Mouse (Mus musculus): ENCODE data around the gene Pitx1. TPM values are rescaled to one million over a fixed set of nuclear protein-coding genes. Genes with fewer than 3 reads are reported as not detected.

Gene Pitx1
- total and polyA plus RNA-seq, 2 experiments from 2014 or later = 0.63 TPM; not detected in 1

DNA sequence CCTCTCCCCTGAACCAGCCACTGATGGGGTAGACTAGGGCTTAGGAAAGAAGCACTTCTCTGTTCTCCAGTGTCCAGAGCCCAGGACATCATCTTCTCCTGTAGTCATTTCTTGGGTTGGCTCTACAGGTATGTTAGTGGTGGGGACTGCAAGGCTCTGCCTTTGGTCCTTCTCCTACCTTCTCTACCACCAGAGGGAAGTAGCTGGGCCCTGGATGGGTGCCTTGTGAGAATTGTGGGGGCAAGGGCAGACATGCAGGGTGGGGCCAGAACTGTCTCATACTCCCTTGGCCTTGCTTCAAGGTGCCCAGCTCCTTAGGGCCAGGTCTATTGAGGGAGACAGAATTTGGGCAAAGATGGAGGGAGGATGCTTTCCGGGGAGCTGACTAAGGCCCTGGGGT is 3.4 kb downstream of the Pitx1 start:
- H3K4me2 ChIP-seq (ENCODE audit: low read depth, low read length) = no peak overlapping the region
- no peaks in the 10 kb centered on the region for H3K4me1 ChIP-seq (ENCODE audit: insufficient read depth, low read length)
- ATAC-seq (no peak), DNase-seq (ENCODE audit: low spot score) (no peak)
- WGBS = 7% methylated on average over 1 of the region's 1 CpGs
- no peak overlapping the region for H3K27ac ChIP-seq
- H3K9ac ChIP-seq (replicated peaks; ENCODE audit: low read length) = no peak overlapping the region
- H3K36me3 ChIP-seq (ENCODE audit: insufficient read depth, low read length) = no peaks in the 10 kb centered on the region
- no peak overlapping the region for H3K4me3 ChIP-seq (ENCODE audit: low read length)
- H3K9me3 ChIP-seq (ENCODE audit: low read length) = no peaks in the 10 kb centered on the region
- H3K27me3 ChIP-seq (ENCODE audit: insufficient read depth, low read length) = peaks cover 81% of the 10 kb centered on the region
- TF ChIP-seq CTCF (IDR thresholded peaks at IDR 0.05; ENCODE audit: low read depth) = no peak

DNA sequence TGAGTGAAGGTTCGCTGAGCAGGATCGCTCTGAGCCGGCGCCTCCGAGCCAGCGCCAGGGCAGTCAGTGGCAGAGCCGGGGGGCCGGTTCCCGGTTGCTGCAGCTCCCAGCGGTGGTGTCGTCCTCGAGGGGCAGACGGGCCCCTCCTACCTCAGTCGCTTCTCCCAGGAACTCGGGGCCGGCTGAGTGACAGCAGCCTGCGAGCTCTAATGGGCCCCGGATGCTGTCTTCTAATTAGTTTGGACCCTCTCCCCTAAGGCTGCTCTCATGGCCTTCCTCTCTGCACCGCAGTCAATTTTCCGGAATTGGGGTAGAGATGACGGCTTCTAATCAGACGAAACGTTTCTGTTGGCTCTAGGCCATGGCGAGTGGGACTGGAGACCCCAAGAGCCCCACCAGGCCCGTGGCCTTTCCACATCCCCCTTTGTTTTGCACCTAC is 4.3 kb downstream of the Pitx1 start:
- DNase-seq (ENCODE audit: low spot score) = no peak
- Histone ChIP-seq H3K27me3 (ENCODE audit: insufficient read depth, low read length) (peaks cover 77% of the 10 kb centered on the region), H3K4me3 (ENCODE audit: low read length) (no peak overlapping the region), H3K9me3 (ENCODE audit: low read length) (no peaks in the 10 kb centered on the region), H3K9ac (replicated peaks; ENCODE audit: low read length) (no peak overlapping the region), H3K36me3 (ENCODE audit: insufficient read depth, low read length) (no peaks in the 10 kb centered on the region), H3K4me2 (ENCODE audit: low read depth, low read length) (no peak overlapping the region), H3K27ac (no peak overlapping the region), H3K4me1 (ENCODE audit: insufficient read depth, low read length) (no peaks in the 10 kb centered on the region)
- ATAC-seq = no peak
- TF ChIP-seq CTCF (IDR thresholded peaks at IDR 0.05; ENCODE audit: low read depth) = no peak
- WGBS = 3% methylated on average over 25 of the region's 25 CpGs

- 2% methylated on average over 57 of the region's 82 CpGs for WGBS
- peaks cover 72% of the 10 kb centered on the region for H3K27me3 ChIP-seq (ENCODE audit: insufficient read depth, low read length)
- H3K36me3 ChIP-seq (ENCODE audit: insufficient read depth, low read length) = no peaks in the 10 kb centered on the region
- DNase-seq (ENCODE audit: low spot score) (no peak), ATAC-seq (no peak)
- peak overlapping the region; percentile 8; the same call in 1 of the 2 replicates for H3K4me3 ChIP-seq (ENCODE audit: low read length)
- H3K4me2 ChIP-seq (ENCODE audit: low read depth, low read length) = peak overlapping the region; percentile 21; the same call in 1 of the 2 replicates
- no peaks in the 10 kb centered on the region for H3K4me1 ChIP-seq (ENCODE audit: insufficient read depth, low read length)
- no peak overlapping the region for H3K27ac ChIP-seq
- no peaks in the 10 kb centered on the region for H3K9me3 ChIP-seq (ENCODE audit: low read length)
- no peak overlapping the region for H3K9ac ChIP-seq (replicated peaks; ENCODE audit: low read length)
- TF ChIP-seq CTCF (IDR thresholded peaks at IDR 0.05; ENCODE audit: low read depth) = no peak
Measured at GRCm38 (mm10) chr13:55830833-55831721, 4.9 kb downstream of the Pitx1 start.

DNA sequence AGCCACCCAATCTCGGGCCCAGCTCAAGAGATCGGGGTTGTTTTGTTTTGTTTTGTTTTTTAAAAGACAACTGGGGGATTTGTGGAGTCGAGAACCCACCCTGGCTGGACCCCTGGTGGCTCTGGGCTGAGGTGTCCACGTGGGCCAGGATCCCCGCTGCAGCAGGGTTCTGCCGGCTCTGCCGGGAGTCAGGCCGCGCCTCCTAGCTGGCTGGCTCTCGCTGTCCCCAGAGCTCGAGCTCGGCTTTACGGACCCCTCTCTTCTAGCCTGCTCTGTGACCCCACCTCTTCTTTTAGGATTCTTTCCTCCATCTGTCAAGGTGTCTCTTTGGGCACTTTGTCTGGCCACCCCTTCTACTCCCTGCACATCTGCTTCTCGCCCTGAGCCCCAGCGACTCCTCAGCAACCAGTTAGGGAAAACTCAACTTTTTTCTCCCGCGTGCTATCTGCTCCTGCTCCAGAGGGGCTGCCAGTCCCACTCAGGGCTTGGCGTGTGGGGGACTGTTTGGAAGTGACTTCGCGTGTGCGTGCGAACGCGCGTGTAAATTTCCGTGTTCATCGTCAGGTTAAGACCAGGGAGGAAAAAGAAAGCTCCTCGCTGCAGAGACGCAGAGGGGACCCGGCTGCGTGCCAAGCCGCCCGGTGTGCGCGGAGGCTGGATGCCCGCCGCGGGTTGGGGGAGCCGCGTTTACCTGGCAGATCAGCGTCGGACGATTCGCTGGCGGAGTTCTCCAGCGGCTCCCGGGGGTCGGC is 5.7 kb downstream of the Pitx1 start:
- Histone ChIP-seq H3K4me2 (ENCODE audit: low read depth, low read length) (no peak overlapping the region), H3K9ac (replicated peaks; ENCODE audit: low read length) (no peak overlapping the region), H3K27ac (no peak overlapping the region), H3K36me3 (ENCODE audit: insufficient read depth, low read length) (no peaks in the 10 kb centered on the region), H3K4me1 (ENCODE audit: insufficient read depth, low read length) (no peaks in the 10 kb centered on the region), H3K9me3 (ENCODE audit: low read length) (no peaks in the 10 kb centered on the region), H3K4me3 (ENCODE audit: low read length) (peak overlapping the region; percentile 8; the same call in 1 of the 2 replicates), H3K27me3 (ENCODE audit: insufficient read depth, low read length) (peaks cover 69% of the 10 kb centered on the region)
- TF ChIP-seq CTCF (IDR thresholded peaks at IDR 0.05; ENCODE audit: low read depth) = no peak
- DNase-seq (ENCODE audit: low spot score) (no peak), ATAC-seq (no peak)
- 2% methylated on average over 48 of the region's 48 CpGs for WGBS

- Histone ChIP-seq H3K9ac (replicated peaks; ENCODE audit: low read length) (no peak overlapping the region), H3K4me1 (ENCODE audit: insufficient read depth, low read length) (no peaks in the 10 kb centered on the region), H3K36me3 (ENCODE audit: insufficient read depth, low read length) (no peaks in the 10 kb centered on the region), H3K9me3 (ENCODE audit: low read length) (no peaks in the 10 kb centered on the region), H3K27ac (no peak overlapping the region), H3K4me3 (ENCODE audit: low read length) (no peak overlapping the region), H3K4me2 (ENCODE audit: low read depth, low read length) (no peak overlapping the region), H3K27me3 (ENCODE audit: insufficient read depth, low read length) (peaks cover 72% of the 10 kb centered on the region)
- no peak for DNase-seq (ENCODE audit: low spot score)
- ATAC-seq = no peak
- WGBS = 4% methylated on average over 12 of the region's 12 CpGs
- no peak for TF ChIP-seq CTCF (IDR thresholded peaks at IDR 0.05; ENCODE audit: low read depth)
Measured at GRCm38 (mm10) chr13:55829018-55829655, 6.9 kb downstream of the Pitx1 start.

DNA sequence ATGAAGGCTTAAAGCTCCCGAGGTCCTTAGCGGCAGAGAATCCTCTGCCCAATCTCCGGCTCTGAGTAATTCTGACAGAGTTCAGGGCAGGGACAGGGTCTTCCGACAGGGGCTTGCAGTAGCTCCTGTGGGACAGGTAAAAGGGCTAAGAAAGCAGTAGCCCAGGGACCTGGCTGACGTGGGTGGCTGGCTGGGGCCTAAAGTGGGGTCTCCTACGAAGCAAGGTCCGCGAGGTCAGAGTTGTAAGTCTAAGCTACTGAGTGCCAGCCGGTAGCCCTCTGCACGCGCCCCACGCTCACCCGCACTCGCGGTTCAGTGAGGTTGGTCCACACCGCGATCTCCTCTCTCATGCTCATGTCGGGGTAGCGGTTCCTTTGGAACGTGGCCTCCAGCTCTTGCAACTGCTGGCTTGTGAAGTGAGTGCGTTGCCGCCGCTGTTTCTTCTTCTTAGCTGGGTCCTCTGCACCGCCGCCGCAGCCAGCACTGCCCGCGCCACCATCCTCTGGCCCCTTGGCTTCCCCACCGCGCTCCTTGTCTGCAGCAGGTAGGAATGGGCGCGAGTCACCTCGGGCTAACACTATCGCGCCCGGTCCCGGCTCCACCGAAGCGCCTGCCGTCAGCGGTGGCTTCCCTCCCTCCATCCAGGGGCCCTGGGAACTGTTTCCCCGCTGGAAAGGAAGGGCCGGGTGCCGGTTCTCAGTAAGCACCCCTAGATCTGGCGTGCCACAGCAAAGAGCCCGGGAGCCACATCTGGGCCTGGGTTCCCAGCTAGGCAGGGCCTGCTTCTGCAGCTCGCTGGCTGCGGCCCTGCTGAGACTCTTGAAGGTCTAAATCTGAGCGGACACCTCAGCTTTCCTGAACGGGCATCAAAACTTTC is 7.6 kb downstream of the Pitx1 start:
- Histone ChIP-seq H3K27me3 (ENCODE audit: insufficient read depth, low read length) (peaks cover 72% of the 10 kb centered on the region), H3K4me3 (ENCODE audit: low read length) (no peak overlapping the region), H3K4me2 (ENCODE audit: low read depth, low read length) (no peak overlapping the region), H3K27ac (no peak overlapping the region), H3K36me3 (ENCODE audit: insufficient read depth, low read length) (no peaks in the 10 kb centered on the region), H3K9me3 (ENCODE audit: low read length) (no peaks in the 10 kb centered on the region), H3K9ac (replicated peaks; ENCODE audit: low read length) (no peak overlapping the region), H3K4me1 (ENCODE audit: insufficient read depth, low read length) (no peaks in the 10 kb centered on the region)
- no peak for TF ChIP-seq CTCF (IDR thresholded peaks at IDR 0.05; ENCODE audit: low read depth)
- DNase-seq (ENCODE audit: low spot score) (no peak), ATAC-seq (no peak)
- 1% methylated on average over 49 of the region's 50 CpGs for WGBS

Data from hindbrain, postnatal 0 days (tissue).